Mouse (Mus musculus) spleen, adult 12 weeks (tissue): ENCODE data around the gene Hoxa5.

Source experiments
- DNase-seq: peaks from one replicate; pipeline ENCODE4 v3.0.0; 2022; ENCODE audit warnings: low spot score

The Hoxa5 gene

DNA sequence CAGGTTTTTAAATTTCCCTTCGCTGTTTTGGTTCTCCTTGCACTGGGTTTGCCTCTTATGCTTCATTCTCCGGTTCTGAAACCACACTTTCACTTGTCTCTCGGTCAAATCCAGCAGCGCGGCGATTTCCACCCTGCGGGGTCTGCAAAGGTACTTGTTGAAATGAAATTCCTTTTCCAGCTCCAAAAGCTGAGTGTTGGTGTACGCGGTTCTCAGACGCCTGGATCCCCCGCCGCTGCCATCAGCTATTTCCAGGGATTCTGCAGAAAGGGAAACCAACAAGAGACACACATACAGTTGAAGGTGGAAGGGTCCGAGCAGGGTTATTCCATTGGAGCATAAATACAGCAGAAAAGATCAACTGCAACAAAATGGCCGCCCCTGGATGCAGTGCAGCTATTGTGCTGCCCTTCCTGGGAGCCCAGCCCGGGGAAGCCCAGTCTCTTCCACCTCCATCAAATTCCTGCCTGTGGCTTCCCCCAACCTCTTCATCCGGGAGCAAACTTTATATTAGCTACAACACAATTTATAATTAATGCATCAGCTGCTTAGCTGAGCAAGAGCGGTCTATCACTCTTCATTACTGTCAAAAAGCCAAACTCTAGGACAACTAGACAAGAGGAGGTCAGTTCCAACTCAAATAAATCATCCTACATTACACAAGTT lies 40.9 kb downstream of the Hoxa5 start:
- no peak for DNase-seq

DNA sequence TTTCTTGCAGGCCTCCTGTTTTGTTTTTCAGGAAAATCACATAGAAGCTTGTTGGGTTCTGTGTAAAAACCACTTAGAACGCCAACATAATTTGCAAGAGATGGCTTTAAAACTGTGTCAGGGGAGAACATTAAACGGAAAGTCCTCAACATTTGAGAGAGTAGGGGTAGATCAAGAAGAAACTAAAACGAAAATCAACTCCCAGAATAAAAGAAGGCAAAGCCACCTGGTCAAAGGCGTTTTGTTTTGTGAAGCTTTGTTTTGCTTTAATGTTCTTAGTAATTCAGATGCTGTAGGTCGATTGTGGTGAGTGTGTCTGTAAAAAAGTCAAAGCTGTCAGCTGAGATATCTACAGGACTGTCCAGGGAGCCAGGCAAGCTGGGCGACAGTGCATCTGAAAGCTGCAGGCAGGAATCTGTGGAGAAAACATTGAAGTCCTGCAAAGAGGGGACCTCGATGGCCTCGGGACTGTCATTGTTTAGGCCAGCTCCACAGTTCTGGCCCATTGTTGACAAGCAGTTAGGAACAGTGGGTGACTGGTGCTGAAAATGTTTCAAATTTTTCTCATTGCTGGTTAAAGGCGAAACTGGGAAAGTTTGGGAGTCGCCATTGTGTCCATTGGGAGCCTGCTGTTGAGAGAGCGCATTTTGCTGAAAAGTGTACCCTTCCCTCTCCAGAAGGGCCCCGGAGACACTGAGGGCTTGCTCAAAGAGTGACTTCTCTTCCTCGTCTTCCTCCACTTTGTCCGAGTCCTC lies 41.6 kb downstream of the Hoxa5 start:
- DNase-seq, result no peak

DNA sequence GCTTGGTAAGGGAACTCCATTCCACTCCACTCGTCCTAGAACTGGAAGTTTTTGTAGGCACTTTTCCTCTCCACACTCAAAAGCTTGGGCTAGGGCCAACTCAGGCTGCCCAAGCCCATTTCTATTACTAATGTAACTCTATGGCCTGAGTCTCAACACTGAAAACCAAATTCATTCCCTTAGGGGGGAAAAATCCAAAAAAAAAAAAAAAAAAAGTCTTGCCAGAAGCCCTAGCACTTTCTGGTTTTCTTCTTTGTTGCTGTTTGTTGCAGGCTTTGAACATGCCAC lies 42.4 kb downstream of the Hoxa5 start:
- no peak for DNase-seq

DNA sequence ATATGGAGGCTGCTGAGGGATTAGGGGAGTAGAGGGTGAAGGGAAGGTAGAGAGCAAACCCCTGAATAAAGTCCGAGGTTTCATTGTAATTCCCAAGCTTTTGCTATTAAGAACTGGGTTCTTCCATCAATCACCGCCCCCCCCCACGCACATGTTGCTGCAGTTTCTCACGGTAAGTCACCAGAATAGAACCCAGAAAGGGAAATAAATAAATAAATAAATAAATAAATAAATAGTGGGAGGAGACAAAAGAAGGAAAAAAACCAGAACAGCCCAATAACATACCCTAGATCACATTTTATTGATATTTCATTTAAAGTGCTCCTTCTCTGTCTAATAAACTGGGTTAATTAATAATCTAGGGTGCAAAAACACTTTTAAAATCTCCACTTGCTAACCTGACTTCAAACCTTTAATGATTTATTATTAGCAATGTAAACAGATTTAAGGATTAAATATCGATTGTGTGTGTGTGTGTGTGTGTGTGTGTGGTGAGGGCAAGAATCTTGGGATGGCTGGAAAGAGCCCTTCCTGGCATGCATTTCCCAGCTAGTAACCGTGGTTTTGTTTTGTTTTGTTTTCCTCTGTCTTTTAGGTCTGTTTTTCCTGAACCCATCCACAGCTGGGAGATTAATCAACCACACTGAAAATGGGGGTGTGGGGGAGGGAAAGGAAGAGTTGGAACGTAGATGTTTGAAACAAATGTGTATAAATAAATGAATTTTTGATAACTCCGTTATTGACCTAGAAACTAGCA lies 42.9 kb downstream of the Hoxa5 start:
- DNase-seq, result no peak

DNA sequence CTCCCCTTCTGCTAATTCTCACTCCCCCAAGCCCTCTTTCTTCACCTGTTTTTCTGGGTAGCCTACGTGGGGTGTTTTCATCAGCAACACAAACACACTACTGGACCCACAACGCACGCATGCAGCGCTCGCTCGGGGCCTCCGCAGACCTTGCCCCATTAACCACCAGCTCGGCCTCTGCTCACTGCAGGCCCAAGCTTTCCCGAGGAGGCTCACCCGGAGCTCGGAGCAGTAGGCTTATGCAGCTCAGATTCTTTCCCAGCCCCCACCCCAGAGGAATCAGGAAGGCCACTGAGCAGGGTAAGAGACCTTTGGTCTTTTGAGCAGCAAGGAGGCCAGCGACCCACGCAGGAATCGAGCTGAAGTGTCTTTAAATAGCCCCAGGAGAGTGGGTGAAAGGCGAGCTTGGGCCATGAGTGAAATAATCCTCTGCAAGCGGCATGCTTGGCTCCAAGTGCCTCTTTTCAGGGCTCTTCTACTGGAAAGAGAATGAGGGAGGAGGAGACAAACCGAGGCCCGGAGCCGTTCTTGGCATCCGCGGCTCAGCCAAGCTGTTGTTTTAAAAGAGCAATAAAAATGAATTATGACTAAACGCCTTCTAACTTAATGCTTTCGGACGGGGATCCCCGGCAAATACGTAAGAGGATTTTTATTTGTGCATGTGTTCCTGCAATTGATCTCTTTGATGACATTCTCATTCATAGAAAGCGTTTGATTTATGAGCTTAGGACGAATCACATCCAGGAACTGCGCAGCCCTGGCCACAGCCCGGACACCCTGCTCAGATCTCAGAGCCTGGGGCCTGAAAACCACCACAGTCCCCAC lies 43.7 kb downstream of the Hoxa5 start:
- no peak for DNase-seq

DNA sequence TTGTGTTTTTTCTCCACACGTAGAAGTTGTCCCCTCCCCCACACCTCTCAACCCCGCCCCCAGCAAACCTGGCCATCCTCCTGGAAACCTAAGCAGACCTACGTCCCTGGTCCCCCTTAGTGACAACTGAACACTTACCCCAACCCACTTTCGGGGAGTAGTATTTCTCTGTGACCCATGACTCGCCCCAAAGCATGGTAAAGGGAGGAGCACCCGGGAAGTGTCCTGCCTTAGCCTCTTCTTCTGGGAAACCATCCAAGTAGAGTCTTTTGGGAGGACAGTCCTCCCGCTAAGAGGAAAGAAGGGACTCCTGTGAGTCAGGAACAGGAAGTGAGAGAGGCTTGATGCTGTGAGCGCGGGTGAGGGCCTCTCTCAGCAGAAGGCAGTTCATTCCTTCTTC lies 44.4 kb downstream of the Hoxa5 start:
- DNase-seq, result no peak

DNA sequence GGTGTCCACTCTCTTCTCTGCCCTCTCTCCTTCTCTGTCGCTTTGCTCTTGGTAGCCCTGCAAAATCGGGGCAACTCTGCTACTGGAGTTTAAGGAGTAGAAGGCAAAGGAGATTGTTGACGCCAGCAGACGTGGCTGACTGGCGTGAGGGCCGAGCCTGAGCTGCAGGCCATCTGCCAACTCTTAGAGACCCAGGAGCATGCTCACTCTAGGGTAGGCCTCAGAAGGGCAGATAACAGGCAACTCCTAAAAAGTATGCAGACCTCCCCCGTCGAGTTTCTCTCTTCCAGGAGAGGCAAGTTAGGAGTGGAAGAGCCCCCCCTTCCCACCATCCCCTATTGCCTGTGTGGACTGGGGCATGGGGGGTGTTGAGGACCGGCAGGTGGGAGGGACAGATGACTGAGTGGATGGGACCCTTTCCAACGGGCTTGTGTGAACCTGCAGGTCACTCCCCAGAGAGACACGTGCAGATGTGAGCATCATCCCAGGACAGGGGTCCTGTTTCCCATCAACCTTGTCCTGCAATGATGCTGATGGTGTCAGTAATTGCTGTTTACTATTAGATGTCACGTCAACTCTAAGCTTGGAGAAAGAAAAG lies 45.1 kb downstream of the Hoxa5 start:
- no peak for DNase-seq

DNA sequence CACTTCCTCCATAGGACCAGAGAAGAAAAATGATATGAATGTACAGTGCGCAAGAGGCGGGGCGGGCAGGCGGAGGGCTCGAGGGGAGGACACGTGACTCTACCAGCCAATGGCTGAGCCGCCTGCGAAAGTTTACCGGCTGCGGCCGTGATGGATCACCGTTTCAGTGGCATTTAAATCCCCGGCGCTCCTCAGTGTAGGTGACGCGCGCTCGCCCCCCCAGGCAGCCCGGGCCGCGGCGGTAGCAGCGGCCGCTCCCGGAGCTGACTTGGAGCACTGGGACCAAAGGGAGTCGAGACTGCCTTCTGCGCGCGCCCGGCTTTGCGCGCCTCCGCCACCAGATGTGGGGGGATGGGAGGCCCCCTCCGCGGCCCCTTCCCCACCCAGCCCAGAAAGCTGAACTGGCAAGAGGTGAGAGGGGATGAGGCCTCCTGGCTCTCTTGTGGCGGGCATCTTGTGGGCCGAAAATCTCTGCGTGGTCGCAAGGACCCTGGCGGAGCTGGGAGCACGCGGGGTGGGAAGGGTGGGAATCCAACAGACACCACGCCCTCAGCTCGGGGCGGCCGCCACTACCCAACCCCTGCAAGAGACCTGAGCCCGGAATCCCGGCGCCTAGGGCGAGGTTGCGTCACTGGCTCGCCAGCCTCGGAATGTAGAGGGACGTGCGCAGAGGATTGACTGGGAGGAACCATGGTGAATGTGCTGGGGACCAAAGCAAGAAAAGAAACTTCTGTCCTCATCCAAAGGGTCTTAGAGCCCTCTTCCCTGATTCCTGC lies 45.9 kb downstream of the Hoxa5 start, which contains the start of gene Hoxa1:
Hoxa1 (minus strand) TSS at position 42 of the 776 bp plus-strand sequence.
- peak; percentile 21 for DNase-seq

DNA sequence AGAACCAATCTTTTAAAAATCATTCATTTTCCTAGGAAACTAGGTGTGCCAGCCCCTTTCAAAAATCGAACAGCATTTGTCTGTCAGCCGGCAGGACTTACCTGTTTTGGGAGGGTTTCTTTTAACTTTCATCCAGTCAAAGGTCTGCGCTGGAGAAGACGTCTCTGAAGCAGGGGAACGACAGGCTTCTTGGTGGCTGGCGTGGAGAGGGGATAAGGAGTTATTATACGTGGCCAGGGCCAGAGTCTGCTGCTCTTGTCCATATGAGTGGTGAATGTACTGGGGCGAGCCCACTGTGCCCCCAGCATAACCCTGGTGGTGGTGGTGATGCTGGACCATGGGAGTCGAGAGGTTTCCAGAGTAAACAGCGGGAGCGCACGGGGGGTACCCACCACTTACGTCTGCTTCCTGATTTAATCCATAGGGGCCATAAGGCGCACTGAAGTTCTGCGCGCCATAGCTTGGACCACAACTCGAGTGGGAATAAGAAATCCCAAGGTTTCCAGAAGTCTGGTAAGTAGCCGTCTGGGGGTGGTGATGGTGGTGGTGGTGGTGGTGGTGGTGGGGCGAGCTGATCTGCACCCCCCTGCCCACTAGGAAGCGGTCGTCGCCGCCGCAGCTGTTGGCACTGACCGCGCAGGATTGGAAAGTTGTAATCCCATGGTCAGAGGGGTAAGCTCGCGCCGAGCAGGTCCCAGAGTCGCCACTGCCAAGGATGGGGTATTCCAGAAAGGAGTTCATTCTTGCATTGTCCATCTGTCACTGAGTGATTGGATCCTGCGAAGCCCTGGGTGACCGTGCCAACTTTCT lies 46.7 kb downstream of the Hoxa5 start:
- DNase-seq, result no peak

DNA sequence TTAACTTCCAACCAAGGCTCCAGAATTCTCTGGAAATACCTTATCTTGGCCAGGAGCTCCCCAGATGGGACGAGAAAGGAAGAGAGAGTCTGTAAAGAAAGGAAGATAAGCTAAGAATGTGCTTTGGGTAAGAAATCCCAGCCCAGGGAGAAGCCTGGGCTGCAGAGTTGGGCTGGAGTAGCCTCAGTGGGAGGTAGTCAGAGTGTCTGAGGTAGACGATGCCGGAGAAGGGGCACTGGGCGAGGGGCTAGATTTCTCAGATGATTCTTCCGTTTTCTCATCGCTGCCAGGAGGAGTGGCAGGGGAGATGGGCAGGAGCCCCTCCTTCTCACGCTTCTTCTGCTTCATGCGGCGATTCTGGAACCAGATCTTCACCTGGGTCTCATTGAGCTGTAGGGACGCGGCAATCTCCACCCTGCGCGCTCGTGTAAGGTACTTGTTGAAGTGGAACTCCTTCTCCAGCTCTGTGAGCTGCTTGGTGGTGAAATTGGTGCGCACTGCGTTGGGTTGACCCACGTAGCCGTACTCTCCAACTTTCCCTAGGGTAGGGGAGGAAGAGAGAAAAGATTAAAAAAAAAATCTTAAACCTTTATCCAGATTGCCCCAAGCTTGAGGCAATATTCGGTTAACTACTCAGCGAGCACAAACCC lies 47.7 kb downstream of the Hoxa5 start:
- no peak for DNase-seq

DNA sequence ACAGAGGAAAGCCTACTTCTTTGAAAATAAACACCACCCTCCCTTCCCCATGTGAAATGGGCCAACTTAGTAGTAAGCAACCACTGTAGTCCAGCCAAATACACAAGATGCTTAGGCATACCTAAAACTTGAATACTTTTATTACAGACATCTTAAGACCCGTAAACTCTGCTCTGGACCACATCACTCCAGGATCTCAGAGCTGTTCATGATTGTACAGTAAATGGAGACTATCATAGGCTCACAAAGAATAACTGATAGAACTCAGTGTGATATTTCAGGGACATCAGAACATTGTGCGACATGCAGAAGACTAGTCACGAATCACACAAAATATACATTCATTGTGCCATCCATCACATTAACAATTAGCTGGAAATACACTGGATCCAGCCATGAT lies 48.9 kb downstream of the Hoxa5 start:
- no peak for DNase-seq

DNA sequence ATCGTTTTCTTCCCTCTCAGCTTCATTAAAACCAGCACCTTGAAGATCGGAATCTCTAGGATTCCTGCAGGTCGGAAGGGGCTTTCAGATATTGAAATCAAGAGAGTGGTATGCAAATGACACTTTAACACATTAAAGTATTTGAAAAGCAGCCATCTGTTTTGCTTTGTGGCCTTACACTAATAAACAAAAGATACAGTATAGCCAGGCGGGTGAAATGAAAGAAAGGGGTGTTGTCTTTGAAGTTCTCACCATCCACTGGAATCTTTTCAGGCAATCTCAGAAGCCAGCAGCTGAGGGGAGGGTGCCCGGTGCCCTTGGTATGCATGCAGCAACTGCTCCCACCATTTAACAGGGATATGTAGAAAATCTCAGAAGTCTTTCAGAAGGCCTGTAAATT lies 50.3 kb downstream of the Hoxa5 start:
- DNase-seq, result no peak

DNA sequence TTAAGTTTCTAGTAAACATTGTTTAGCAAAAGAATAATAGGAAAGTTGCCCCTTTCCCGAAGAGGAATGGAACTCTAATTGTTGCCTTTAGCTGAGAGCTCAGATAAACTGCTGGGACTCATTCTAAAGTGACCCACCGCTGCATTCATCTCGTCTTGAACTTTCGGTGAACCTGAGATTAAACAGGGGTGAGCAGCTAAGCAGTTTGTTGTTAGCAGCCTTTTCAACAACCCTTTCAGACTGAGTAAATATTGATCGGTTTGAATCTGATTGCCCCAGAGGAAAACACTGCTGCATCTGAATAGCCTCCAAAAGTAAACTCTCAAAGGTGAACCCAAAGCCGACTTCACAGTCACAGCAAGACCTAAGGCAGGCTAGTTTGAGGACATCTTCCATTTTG lies 51.1 kb downstream of the Hoxa5 start:
- DNase-seq, result no peak

DNA sequence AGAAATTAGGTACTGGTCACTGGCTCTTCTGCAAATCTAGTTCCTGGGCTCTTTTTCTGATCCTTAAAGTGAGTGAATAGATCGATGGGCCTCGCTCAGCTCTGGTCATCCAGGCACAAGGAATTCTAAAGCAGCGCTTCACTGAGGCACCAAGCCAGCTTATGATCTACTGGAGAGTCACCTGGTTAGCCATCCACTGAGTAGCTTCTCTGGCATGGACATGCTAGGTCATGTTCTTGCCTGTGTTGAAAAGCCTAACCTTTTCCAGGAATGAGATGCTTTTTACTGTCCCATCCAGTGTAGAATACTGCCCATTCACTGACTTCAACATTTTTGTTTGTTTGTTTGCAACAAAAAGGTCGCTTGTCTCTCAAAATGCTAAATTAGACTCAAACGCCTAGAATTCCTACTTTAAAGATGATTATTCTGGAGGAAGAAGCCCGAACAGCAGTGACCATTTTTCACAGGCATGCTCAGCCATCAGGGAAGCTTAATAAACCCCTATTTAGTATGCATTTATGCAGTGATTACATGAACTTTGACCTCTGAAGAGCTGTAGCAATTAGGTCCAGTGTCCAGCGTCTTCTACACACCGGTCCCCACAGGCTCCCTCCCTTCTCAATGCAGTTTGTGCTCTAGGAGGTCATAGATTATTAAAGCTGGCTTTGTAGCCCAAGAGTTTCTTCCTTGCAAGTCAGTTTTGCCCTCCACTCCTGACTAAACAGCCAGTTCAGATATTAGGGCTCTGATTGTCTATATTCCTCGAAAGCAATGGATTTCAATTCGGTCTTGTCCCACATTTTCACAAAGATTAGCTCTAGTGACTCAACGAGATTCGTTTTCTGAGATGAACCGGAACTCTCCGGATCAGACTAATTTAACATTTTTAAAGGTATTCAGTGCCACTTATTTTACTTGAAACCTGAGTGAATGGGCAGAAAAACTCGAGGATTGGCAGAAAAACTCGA lies 51.9 kb downstream of the Hoxa5 start:
- DNase-seq, result no peak
